In genomic region chr7:129903126-129903525, GRCm38 (mm10) we compare ENCODE assay signal across 27 mouse cellular contexts.
DNase-seq lines count a peak whose midpoint lies in the region; ATAC-seq and TF ChIP-seq lines count a peak whose summit lies in the region.
"Had no signal": no experiment of that assay in that cellular context is flagged by ENCODE, and none has a peak within 500 bp of the region (broad histone marks: within the 10 kb centered on the region; RNA-seq: fewer than 3 reads in every experiment).

No protein-coding gene starts in this region.

- H3K4me3 ChIP-seq in forebrain, embryonic 16.5 days (replicated peaks; ENCODE audit: low read length) = no peak overlapping the region
- no peak overlapping the region for H3K4me3 ChIP-seq in forebrain, embryonic 10.5 days
- H3K4me3 ChIP-seq in kidney, embryonic 14.5 days (ENCODE audit: low read length) = no peak overlapping the region
- no peak overlapping the region for H3K4me3 ChIP-seq in lung, adult 2 months (replicated peaks; ENCODE audit: extremely low read depth, low read depth, low read length)
- H3K4me3 ChIP-seq: embryonic facial prominence, embryonic 10.5 days; embryonic facial prominence, embryonic 15.5 days; heart, embryonic 10.5 days; heart, embryonic 15.5 days; limb, embryonic 13.5 days; liver, embryonic 13.5 days; stomach, embryonic 15.5 days had no signal

- no peak for TF ChIP-seq POLR2A in brain, embryonic 14.5 days (IDR thresholded peaks at IDR 0.05; ENCODE audit: borderline replicate concordance, extremely low read depth, insufficient read depth, insufficient read length, poor library complexity, severe bottlenecking)
- TF ChIP-seq POLR2A in lung, adult 2 months (IDR thresholded peaks at IDR 0.05; ENCODE audit: borderline replicate concordance, extremely low read depth, low read depth, low read length) = no peak

- H3K27me3 ChIP-seq in forebrain, embryonic 16.5 days (replicated peaks; ENCODE audit: control insufficient read depth, insufficient read depth, low read length) = no peaks in the 10 kb centered on the region
- H3K27me3 ChIP-seq in forebrain, embryonic 10.5 days (ENCODE audit: poor library complexity, severe bottlenecking) = no peaks in the 10 kb centered on the region
- no peaks in the 10 kb centered on the region for H3K27me3 ChIP-seq in kidney, embryonic 14.5 days (ENCODE audit: control insufficient read depth, insufficient read depth, low read length)
- H3K27me3 ChIP-seq: embryonic facial prominence, embryonic 15.5 days; heart, embryonic 15.5 days; limb, embryonic 13.5 days; liver, embryonic 13.5 days; stomach, embryonic 15.5 days had no signal

- peaks cover 9% of the 10 kb centered on the region; the same call in 1 of the 2 replicates for H3K4me1 ChIP-seq in forebrain, embryonic 16.5 days (replicated peaks; ENCODE audit: control insufficient read depth, insufficient read depth, low read length)
- peaks cover 5% of the 10 kb centered on the region; the same call in 1 of the 2 replicates for H3K4me1 ChIP-seq in forebrain, embryonic 10.5 days
- H3K4me1 ChIP-seq in kidney, embryonic 14.5 days (ENCODE audit: control insufficient read depth, insufficient read depth, low read length) = no peaks in the 10 kb centered on the region
- no peaks in the 10 kb centered on the region for H3K4me1 ChIP-seq in lung, adult 2 months (ENCODE audit: control insufficient read depth, insufficient read depth, low read length)
- H3K4me1 ChIP-seq: embryonic facial prominence, embryonic 10.5 days; embryonic facial prominence, embryonic 15.5 days; heart, embryonic 10.5 days; heart, embryonic 15.5 days; limb, embryonic 13.5 days; liver, embryonic 13.5 days; stomach, embryonic 15.5 days had no signal

- WGBS in forebrain, embryonic 16.5 days = 17% methylated on average over 5 of the region's 5 CpGs
- 60% methylated on average over 5 of the region's 5 CpGs for WGBS in forebrain, embryonic 10.5 days
- 55% methylated on average over 5 of the region's 5 CpGs for WGBS in kidney, embryonic 14.5 days
- WGBS in lung, adult 2 months = 73% methylated on average over 5 of the region's 5 CpGs

- no peaks in the 10 kb centered on the region for H3K9me3 ChIP-seq in forebrain, embryonic 16.5 days (ENCODE audit: control insufficient read depth, low read length)
- H3K9me3 ChIP-seq in forebrain, embryonic 10.5 days = no peaks in the 10 kb centered on the region
- no peaks in the 10 kb centered on the region for H3K9me3 ChIP-seq in kidney, embryonic 14.5 days (ENCODE audit: control insufficient read depth, low read length)
- H3K9me3 ChIP-seq: embryonic facial prominence, embryonic 10.5 days; embryonic facial prominence, embryonic 15.5 days; heart, embryonic 10.5 days; heart, embryonic 15.5 days; limb, embryonic 13.5 days; liver, embryonic 13.5 days; stomach, embryonic 15.5 days had no signal

- H3K36me3 ChIP-seq in forebrain, embryonic 16.5 days (ENCODE audit: control insufficient read depth, insufficient read depth) = no peaks in the 10 kb centered on the region
- H3K36me3 ChIP-seq in forebrain, embryonic 10.5 days (replicated peaks) = no peaks in the 10 kb centered on the region
- H3K36me3 ChIP-seq in kidney, embryonic 14.5 days (ENCODE audit: control insufficient read depth, insufficient read depth, low read length) = no peaks in the 10 kb centered on the region
- H3K36me3 ChIP-seq: embryonic facial prominence, embryonic 10.5 days; embryonic facial prominence, embryonic 15.5 days; heart, embryonic 10.5 days; heart, embryonic 15.5 days; limb, embryonic 13.5 days; liver, embryonic 13.5 days; stomach, embryonic 15.5 days had no signal

- no peak overlapping the region for H3K4me2 ChIP-seq in forebrain, embryonic 16.5 days (ENCODE audit: low read length)
- H3K4me2 ChIP-seq in kidney, embryonic 14.5 days (replicated peaks; ENCODE audit: low read depth, low read length) = no peak overlapping the region
- H3K4me2 ChIP-seq: embryonic facial prominence, embryonic 15.5 days; heart, embryonic 15.5 days; limb, embryonic 13.5 days; liver, embryonic 13.5 days; stomach, embryonic 15.5 days had no signal

- no peak overlapping the region for H3K9ac ChIP-seq in forebrain, embryonic 16.5 days (replicated peaks; ENCODE audit: low read depth, low read length)
- H3K9ac ChIP-seq in kidney, embryonic 14.5 days (ENCODE audit: low read depth, low read length) = no peak overlapping the region
- H3K9ac ChIP-seq: embryonic facial prominence, embryonic 15.5 days; heart, embryonic 15.5 days; limb, embryonic 13.5 days; liver, embryonic 13.5 days; stomach, embryonic 15.5 days had no signal

- no peak for TF ChIP-seq CTCF in brain, embryonic 14.5 days (IDR thresholded peaks at IDR 0.05; ENCODE audit: borderline replicate concordance, extremely low read depth, insufficient read depth, insufficient read length)
- TF ChIP-seq CTCF in lung, adult 2 months (IDR thresholded peaks at IDR 0.05; ENCODE audit: insufficient read depth, low read length) = no peak

- ATAC-seq in forebrain, embryonic 16.5 days = peak; percentile 49; the same call in 1 of the 2 replicates
- ATAC-seq in kidney, embryonic 14.5 days (ENCODE audit: low FRiP score, low TSS enrichment) = no peak
- ATAC-seq: CD4-positive, CD25-positive, alpha-beta regulatory T cell, adult 4 months; intestine, postnatal 0 days had no signal

- DNase-seq in forebrain, embryonic 10.5 days (ENCODE audit: extremely low spot score, low spot score) = no peak
- DNase-seq in kidney, postnatal 10 days = peak; percentile 24
- DNase-seq in Muller cell, postnatal 12 days (ENCODE audit: inconsistent ontology term) = peak; percentile 19
- peak; percentile 86 for DNase-seq in brain, embryonic 14.5 days (ENCODE audit: low read depth)
- DNase-seq in lung, adult 2 months = no peak
- DNase-seq: adrenal gland, adult 8-10 months; cerebellum, adult 2 months; cerebellum, postnatal 25 days; gastrocnemius, postnatal 25 days; heart, adult 11 months; kidney, postnatal 25 days; liver, embryonic 13.5 days; lung, adult 18-20 months; lung, postnatal 10 days; midbrain, embryonic 14.5 days; right cerebral cortex, postnatal 25 days; thymus, postnatal 14 days had no signal

- 0 out of 2 replicates have a peak overlapping the region, but pooled peaks have one; percentile 27 for H3K27ac ChIP-seq in forebrain, embryonic 16.5 days (ENCODE audit: low read length)
- no peak overlapping the region for H3K27ac ChIP-seq in forebrain, embryonic 10.5 days
- no peak overlapping the region for H3K27ac ChIP-seq in kidney, embryonic 14.5 days (ENCODE audit: low read depth, low read length)
- H3K27ac ChIP-seq: embryonic facial prominence, embryonic 10.5 days; embryonic facial prominence, embryonic 15.5 days; heart, embryonic 10.5 days; heart, embryonic 15.5 days; limb, embryonic 13.5 days; liver, embryonic 13.5 days; stomach, embryonic 15.5 days had no signal

Comparison
In these comparisons a context has a peak if more than half of its experiments do, and no peak if none do; other contexts are left out.
1. DNase-seq: peak in kidney, postnatal 10 days (single experiment), Muller cell, postnatal 12 days (single experiment) and brain, embryonic 14.5 days (single experiment); none in forebrain, embryonic 10.5 days (single experiment) and lung, adult 2 months (single experiment).